Mouse (Mus musculus) MEL (cell line): ENCODE measurements around the gene Acrbp.

Experiments used
- BHLHE40 ChIP-seq: IDR thresholded peaks from 2 replicates; pipeline ENCODE4 v1.6.1; 2012; ENCODE audit warnings: low read depth, mild to moderate bottlenecking, inconsistent platforms, low read length, improper control_type of control experiment, borderline replicate concordance
- CTCF ChIP-seq, 3 experiments: IDR thresholded peaks in 2 of 3; conservative IDR thresholded peaks in 1 of 3; 2 replicates each; pipeline ENCODE4 v1.5.1; 2011 to 2012; ENCODE audit warnings: low read length in 3 of 3, low read depth in 2 of 3, mild to moderate bottlenecking in 2 of 3, improper control_type of control experiment in 1 of 3, inconsistent platforms in 1 of 3, mixed read lengths in 1 of 3, moderate library complexity in 1 of 3; ENCODE audit not compliant: control insufficient read depth in 1 of 3, insufficient read depth in 1 of 3, poor library complexity in 1 of 3, severe bottlenecking in 1 of 3
- NRF1 ChIP-seq: IDR thresholded peaks from 2 replicates; pipeline ENCODE4 v1.6.1; 2014; ENCODE audit warnings: low read depth, mild to moderate bottlenecking, inconsistent platforms, low read length, improper control_type of control experiment, moderate library complexity; ENCODE audit not compliant: poor library complexity, insufficient read depth, severe bottlenecking
- POLR2A ChIP-seq, 2 experiments: IDR thresholded peaks; 2 replicates each; pipeline ENCODE4 v1.6.1; 2011 to 2012; ENCODE audit warnings: low read length in 2 of 2, mild to moderate bottlenecking in 2 of 2, control low read depth in 1 of 2, improper control_type of control experiment in 1 of 2, low read depth in 1 of 2, moderate library complexity in 1 of 2; ENCODE audit not compliant: control insufficient read depth in 1 of 2, insufficient read depth in 1 of 2, poor library complexity in 1 of 2
- POLR2AphosphoS2 ChIP-seq: IDR thresholded peaks from 2 replicates; pipeline ENCODE4 v1.6.1; 2011; ENCODE audit warnings: low read length, improper control_type of control experiment
- USF1 ChIP-seq: IDR thresholded peaks from 2 replicates; pipeline ENCODE4 v1.6.1; 2014; ENCODE audit warnings: low read depth, mild to moderate bottlenecking, inconsistent platforms, low read length, improper control_type of control experiment, moderate library complexity
- ZNF384 ChIP-seq: IDR thresholded peaks from 2 replicates; pipeline ENCODE4 v1.6.1; 2012; ENCODE audit warnings: low read depth, mild to moderate bottlenecking, inconsistent platforms, low read length, improper control_type of control experiment

DNA sequence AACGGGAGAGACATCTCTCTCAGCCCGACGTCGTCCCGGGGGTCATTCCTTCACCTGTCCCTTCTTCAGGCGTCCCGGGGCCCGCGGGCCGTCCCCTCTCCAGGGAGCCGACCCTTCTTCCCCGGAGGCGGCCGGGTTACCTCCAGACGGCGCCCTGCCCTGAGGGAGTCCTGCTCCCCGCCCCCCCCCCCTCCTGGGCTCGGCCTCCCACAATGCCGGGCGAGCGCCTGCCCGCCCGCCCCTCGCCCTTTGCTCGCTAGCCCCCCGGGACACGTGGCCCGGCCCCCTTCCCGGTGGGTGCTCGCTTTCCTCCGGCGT lies 46.7 kb downstream of the Acrbp start:
- no peak for TF ChIP-seq NRF1
- TF ChIP-seq BHLHE40 = no peak
- no peak for TF ChIP-seq POLR2A (IDR thresholded peaks at IDR 0.05; ENCODE audit: control insufficient read depth in 1 of 2, insufficient read depth in 1 of 2, low read depth in 1 of 2, low read length in 2 of 2, poor library complexity in 1 of 2)
- TF ChIP-seq POLR2AphosphoS2 = no peak
- 0 out of 2 replicates have a peak, but pooled peaks have one; percentile 34 for TF ChIP-seq USF1
- no peak for TF ChIP-seq CTCF (IDR thresholded peaks at IDR 0.05 in 2 of 3, conservative IDR thresholded peaks at IDR 0.05 in 1 of 3; ENCODE audit: control insufficient read depth in 1 of 3, insufficient read depth in 1 of 3, low read depth in 2 of 3, low read length in 3 of 3, poor library complexity in 1 of 3, severe bottlenecking in 1 of 3)
- no peak for TF ChIP-seq ZNF384
